Mouse (Mus musculus): Measurements from ENCODE around the gene Gm128. TPM values are rescaled to one million over a fixed set of nuclear protein-coding genes. Genes with fewer than 3 reads are reported as not detected.

Gene Gm128
- polyA plus RNA-seq (2012; ENCODE audit: insufficient read depth, insufficient read length, missing spikeins): not detected in 2 replicates

DNA sequence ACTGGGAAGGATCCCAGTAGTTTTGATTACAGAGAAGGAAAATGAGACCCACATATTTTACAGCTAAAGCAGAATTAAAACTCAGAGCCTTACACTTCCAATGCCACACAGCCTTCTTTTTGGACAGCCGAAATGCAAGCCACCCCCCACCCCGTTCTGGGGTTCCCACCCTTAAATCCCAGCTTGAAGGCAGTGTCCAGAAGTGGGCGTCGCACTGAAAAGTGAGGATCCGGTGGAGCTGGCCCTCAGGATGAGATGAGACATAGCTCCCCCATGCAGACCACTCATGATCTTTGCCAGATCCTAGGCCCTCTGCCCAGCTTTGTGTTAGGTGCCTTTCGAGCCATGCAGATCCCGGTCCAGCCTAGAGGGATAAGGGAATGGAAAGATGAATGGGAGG, at the start of gene Gm128:
Gene Gm128 (minus strand): TSS at position 101 of the 400 bp plus-strand sequence.
- TF ChIP-seq CTCF (IDR thresholded peaks at IDR 0.05; ENCODE audit: low read depth, low read length) (no peak), POLR2A (IDR thresholded peaks at IDR 0.05; ENCODE audit: borderline replicate concordance, low read depth, low read length) (no peak)
- H3K4me3 ChIP-seq (ENCODE audit: insufficient read depth, low read length): no peak within 1 kb of the TSS
- H3K27ac ChIP-seq (ENCODE audit: insufficient read depth, low read depth, low read length): no peak within 1 kb of the TSS
- peaks cover 6% of the 10 kb centered on the region for H3K4me1 ChIP-seq (ENCODE audit: control insufficient read depth, insufficient read depth, low read length)

DNA sequence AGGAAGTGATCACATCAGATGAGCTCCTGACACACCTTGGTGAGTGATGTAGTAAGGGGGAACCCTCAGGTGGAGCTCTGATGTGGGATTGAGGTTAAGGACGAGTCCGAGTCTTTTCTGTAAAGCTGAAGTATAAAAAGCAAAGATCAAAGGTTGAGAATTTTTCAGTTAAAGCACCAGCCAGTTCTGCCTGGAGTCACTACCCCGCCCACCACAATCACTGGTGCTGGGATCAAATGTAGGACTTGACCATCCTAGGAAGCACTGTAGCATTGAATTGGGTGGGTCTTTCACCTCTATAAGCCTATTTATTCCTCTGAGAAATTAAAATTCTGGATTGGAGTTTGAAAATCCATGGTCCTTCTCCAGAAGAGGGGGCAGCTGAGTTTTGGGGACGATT, 49.6 kb upstream of the Gm128 start:
- H3K4me3 ChIP-seq (ENCODE audit: insufficient read depth, low read length): no peak overlapping the region
- TF ChIP-seq POLR2A (IDR thresholded peaks at IDR 0.05; ENCODE audit: borderline replicate concordance, low read depth, low read length) (no peak), CTCF (IDR thresholded peaks at IDR 0.05; ENCODE audit: low read depth, low read length) (no peak)
- H3K27ac ChIP-seq (ENCODE audit: insufficient read depth, low read depth, low read length): no peak overlapping the region
- H3K4me1 ChIP-seq (ENCODE audit: control insufficient read depth, insufficient read depth, low read length): peaks cover 49% of the 10 kb centered on the region

DNA sequence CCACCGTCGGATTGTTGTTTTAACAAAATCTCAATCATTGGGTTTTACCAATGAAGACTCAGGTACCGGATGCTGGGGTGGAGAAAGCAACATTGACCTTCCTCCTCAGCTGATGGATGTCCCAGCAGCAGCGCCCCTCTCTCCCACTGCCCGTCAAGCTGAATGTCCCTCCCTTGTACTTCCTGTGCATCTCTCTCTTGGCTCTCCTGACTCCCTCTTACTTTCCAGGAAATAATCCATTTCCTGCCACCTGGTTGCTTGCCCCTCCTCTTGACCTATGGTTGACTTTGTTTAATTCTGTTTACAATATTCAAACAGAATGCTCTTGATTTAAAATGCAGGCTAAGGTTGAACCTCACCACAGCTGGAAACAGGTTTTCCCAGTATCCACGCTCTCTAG, 48.8 kb upstream of the Gm128 start:
- no peak for TF ChIP-seq POLR2A (IDR thresholded peaks at IDR 0.05; ENCODE audit: borderline replicate concordance, low read depth, low read length)
- TF ChIP-seq CTCF (IDR thresholded peaks at IDR 0.05; ENCODE audit: low read depth, low read length): no peak
- Histone ChIP-seq H3K4me1 (ENCODE audit: control insufficient read depth, insufficient read depth, low read length) (peaks cover 57% of the 10 kb centered on the region), H3K4me3 (ENCODE audit: insufficient read depth, low read length) (no peak overlapping the region), H3K27ac (ENCODE audit: insufficient read depth, low read depth, low read length) (no peak overlapping the region)

DNA sequence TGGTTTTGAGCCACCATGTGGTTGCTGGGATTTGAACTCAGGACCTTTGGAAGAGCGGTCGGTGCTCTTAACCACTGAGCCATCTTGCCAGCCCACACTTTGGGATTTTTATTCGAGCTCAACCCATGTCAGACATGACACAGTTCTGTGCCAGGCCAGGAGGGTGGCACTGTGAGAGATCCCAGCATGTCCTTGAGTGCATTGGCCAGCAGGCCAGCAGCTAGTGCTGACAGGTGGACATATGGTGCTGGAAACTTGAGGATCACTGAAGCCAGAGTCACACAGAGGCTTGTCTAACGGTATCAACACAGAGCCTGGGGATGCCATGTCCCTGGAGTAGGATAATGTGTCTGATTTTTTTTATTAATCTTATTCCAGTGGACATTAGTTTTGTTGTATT, 48.0 kb upstream of the Gm128 start:
- peaks cover 60% of the 10 kb centered on the region for H3K4me1 ChIP-seq (ENCODE audit: control insufficient read depth, insufficient read depth, low read length)
- no peak overlapping the region for H3K4me3 ChIP-seq (ENCODE audit: insufficient read depth, low read length)
- TF ChIP-seq POLR2A (IDR thresholded peaks at IDR 0.05; ENCODE audit: borderline replicate concordance, low read depth, low read length) (no peak), CTCF (IDR thresholded peaks at IDR 0.05; ENCODE audit: low read depth, low read length) (no peak)
- no peak overlapping the region for H3K27ac ChIP-seq (ENCODE audit: insufficient read depth, low read depth, low read length)

DNA sequence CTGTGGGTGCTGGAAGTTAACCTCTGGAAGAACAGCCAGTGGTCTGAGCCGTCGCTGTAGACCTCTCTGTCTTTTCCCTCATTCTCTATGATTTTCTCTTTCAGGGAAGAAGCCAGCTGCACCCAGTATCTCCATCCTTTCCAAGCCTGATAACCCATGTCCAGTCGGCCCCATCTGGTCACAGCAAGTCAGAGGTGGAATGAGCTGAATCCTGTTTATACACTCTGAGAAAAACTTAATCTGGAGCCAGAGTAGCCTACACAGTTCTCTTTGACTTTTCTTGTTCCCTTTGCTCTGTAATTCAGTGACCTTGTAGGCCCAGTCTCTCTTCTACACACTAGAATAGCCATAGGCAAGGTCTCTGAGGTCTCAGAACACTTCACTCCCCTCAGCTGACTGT, 46.1 kb upstream of the Gm128 start:
- TF ChIP-seq POLR2A (IDR thresholded peaks at IDR 0.05; ENCODE audit: borderline replicate concordance, low read depth, low read length) (no peak), CTCF (IDR thresholded peaks at IDR 0.05; ENCODE audit: low read depth, low read length) (no peak)
- H3K27ac ChIP-seq (ENCODE audit: insufficient read depth, low read depth, low read length): no peak overlapping the region
- H3K4me3 ChIP-seq (ENCODE audit: insufficient read depth, low read length): peak overlapping the region; percentile 75
- H3K4me1 ChIP-seq (ENCODE audit: control insufficient read depth, insufficient read depth, low read length): peaks cover 44% of the 10 kb centered on the region

DNA sequence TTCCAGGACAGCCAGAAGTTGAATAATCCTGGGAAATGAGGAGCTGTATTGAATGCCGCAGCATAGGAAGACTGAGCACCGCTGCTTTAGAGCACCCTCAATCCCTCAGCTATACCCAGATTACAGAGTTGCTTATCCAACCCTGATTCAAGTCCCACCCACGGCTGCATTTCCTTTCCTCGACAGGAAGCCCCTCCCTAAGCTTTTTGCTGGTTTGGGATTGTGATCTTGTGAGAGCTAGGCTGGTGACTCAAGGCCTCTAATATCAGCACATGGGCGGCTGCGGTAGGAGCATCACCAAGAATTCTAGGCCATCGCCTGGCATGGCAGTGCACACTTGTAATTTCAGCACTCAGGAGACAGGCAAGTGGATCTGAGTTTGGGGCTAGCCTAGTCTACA, 45.1 kb upstream of the Gm128 start:
- H3K27ac ChIP-seq (ENCODE audit: insufficient read depth, low read depth, low read length): peak overlapping the region; percentile 86
- no peak for TF ChIP-seq POLR2A (IDR thresholded peaks at IDR 0.05; ENCODE audit: borderline replicate concordance, low read depth, low read length)
- no peak for TF ChIP-seq CTCF (IDR thresholded peaks at IDR 0.05; ENCODE audit: low read depth, low read length)
- peak overlapping the region; percentile 75 for H3K4me3 ChIP-seq (ENCODE audit: insufficient read depth, low read length)
- H3K4me1 ChIP-seq (ENCODE audit: control insufficient read depth, insufficient read depth, low read length): peaks cover 36% of the 10 kb centered on the region

DNA sequence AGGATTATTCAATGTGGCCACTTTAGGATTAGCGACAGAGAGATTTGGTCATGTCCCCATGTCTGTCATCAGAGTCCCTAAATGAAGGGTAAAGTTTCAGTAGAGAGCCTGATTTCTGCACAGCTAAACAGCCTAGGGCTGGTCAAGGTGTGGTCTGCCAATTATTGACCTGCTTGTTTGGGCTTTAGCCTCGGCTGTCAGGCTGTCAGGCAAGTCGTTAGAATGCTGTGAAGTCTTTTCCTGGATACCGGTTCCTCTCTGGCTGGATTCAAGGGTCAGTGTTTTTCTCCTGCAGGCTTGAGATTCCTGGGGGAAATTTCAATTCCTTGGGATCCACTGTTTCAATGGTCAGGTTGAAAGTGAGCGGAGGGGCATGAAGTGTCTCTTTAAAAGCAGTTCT, 44.6 kb upstream of the Gm128 start:
- H3K4me3 ChIP-seq (ENCODE audit: insufficient read depth, low read length): peak overlapping the region; percentile 75
- TF ChIP-seq CTCF (IDR thresholded peaks at IDR 0.05; ENCODE audit: low read depth, low read length) (no peak), POLR2A (IDR thresholded peaks at IDR 0.05; ENCODE audit: borderline replicate concordance, low read depth, low read length) (no peak)
- H3K27ac ChIP-seq (ENCODE audit: insufficient read depth, low read depth, low read length): peak overlapping the region; percentile 86
- peaks cover 34% of the 10 kb centered on the region for H3K4me1 ChIP-seq (ENCODE audit: control insufficient read depth, insufficient read depth, low read length)

DNA sequence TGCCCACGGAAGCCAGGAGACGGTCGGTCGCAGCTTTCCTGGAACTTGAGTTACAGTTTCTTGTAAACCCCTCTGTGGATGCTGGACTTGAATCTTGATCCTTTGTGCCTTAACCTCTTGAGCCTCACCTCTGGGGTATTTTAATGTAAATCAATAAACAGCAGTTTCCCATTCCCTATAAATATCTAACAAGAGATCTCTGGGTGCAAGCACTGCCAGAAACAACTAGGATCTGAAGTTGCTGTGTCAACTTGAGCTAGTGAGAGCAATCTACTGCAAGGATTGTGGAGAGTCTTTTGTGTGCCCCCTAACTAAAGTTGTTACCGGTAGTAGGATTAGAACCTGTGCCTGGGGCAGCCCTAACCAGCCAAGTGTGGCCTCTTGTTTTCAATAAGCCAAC, 44.0 kb upstream of the Gm128 start:
- TF ChIP-seq POLR2A (IDR thresholded peaks at IDR 0.05; ENCODE audit: borderline replicate concordance, low read depth, low read length): no peak
- no peak for TF ChIP-seq CTCF (IDR thresholded peaks at IDR 0.05; ENCODE audit: low read depth, low read length)
- Histone ChIP-seq H3K27ac (ENCODE audit: insufficient read depth, low read depth, low read length) (no peak overlapping the region), H3K4me3 (ENCODE audit: insufficient read depth, low read length) (no peak overlapping the region), H3K4me1 (ENCODE audit: control insufficient read depth, insufficient read depth, low read length) (peaks cover 38% of the 10 kb centered on the region)

DNA sequence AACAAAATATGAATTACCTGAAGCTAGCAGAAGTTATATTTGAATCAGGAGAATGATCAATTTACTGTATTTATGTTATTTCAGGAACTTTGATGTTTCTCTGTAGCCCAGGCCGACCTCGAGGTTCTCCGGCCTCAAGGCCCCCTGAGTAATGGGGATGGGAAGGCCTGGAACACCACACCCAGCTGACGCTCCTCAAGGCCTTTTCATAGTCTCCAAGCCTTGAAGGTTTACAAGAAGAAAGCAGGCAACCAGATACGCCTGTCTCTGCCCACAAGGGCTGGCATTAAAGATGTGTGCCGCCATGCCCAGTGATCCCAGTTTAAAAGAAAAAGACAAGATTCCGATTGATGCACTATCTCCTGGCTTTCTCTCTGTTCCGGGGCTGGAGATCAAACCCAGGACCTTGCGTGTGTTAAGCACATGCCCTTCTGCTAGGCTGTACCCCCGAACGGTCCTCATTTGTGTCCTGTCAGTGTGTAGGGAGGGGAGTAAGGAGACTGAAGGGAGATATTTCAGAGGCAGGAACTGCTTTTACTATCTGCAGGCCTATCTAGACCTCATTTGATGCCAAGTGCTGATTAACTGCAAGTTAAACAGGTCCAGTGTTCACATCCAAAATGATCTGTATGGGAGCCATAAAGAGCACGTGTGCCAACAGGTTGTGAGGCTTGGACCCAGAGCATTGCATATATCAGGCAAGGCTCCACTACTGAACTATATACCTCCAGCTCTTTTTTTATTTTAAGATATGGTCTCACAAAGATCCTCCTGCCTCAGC, 43.3 kb upstream of the Gm128 start:
- TF ChIP-seq CTCF (IDR thresholded peaks at IDR 0.05; ENCODE audit: low read depth, low read length): no peak
- TF ChIP-seq POLR2A (IDR thresholded peaks at IDR 0.05; ENCODE audit: borderline replicate concordance, low read depth, low read length): no peak
- Histone ChIP-seq H3K4me3 (ENCODE audit: insufficient read depth, low read length) (peak overlapping the region; percentile 82; the same call in 1 of the 2 replicates), H3K27ac (ENCODE audit: insufficient read depth, low read depth, low read length) (no peak overlapping the region), H3K4me1 (ENCODE audit: control insufficient read depth, insufficient read depth, low read length) (peaks cover 41% of the 10 kb centered on the region)

DNA sequence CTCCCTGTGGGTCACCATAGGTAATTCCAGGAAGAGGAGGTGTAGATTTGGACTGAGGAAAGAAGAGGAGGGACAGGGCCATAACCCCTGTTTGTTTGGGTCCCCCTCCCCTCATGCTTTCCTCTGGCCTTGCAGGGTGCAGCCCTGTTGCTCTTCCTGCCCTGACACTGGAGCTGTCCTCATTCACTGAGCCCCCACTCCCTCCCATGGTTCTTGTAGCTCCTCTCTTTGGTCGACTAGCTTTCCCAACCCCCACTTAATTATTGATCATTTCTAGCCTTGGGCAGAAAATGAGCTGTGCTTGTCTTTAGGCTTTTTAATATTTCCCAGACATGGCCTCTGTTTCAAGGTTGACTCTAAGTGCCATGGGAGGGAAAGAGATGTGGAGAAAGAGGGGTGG, 42.7 kb upstream of the Gm128 start:
- peaks cover 40% of the 10 kb centered on the region for H3K4me1 ChIP-seq (ENCODE audit: control insufficient read depth, insufficient read depth, low read length)
- H3K4me3 ChIP-seq (ENCODE audit: insufficient read depth, low read length): peak overlapping the region; percentile 82
- TF ChIP-seq POLR2A (IDR thresholded peaks at IDR 0.05; ENCODE audit: borderline replicate concordance, low read depth, low read length) (no peak), CTCF (IDR thresholded peaks at IDR 0.05; ENCODE audit: low read depth, low read length) (no peak)
- peak overlapping the region; percentile 89 for H3K27ac ChIP-seq (ENCODE audit: insufficient read depth, low read depth, low read length)

Data from bone marrow macrophage, adult 2 months (primary cell).